Mouse (Mus musculus) left cerebral cortex, postnatal 36 days (tissue): ENCODE results near the gene Ehbp1. TPM values are rescaled to one million over a fixed set of nuclear protein-coding genes. Genes with fewer than 3 reads are reported as not detected.

Experiments used
- DNase-seq, 2 experiments: peaks; one replicate each; pipeline ENCODE4 v3.0.0; 2021 to 2022; ENCODE audit warnings: low spot score in 2 of 2, mixed read lengths in 1 of 2
- intact Hi-C: fragments of 180-260 bp; cut with DNase I; formaldehyde crosslinking; loops from one replicate; pipeline ENCODE4 v1.15.1; 2025
- total RNA-seq, 2 experiments: library from RNA; stranded (reverse); gene quantifications; 2 replicates each; pipeline ENCODE4 v1.2.3; 2021

Gene Ehbp1
- total RNA-seq, 2 experiments from 2014 or later, result 50.5 to 57.5 TPM

GRCm38 (mm10) chr11:22287513-22287900 is 54.6 kb downstream of the Ehbp1 start:
- intact Hi-C loops, result loop anchor here (2.0 to 10.0 kb wide), 4 partner anchors 60 to 687 kb away; partner anchors contain the start of genes Tmem17 and Zrsr1
- no peak for DNase-seq

- peak; percentile 96 to 97 for DNase-seq
- intact Hi-C loops, result loop anchor here (2.0 to 10.0 kb wide), 4 partner anchors 60 to 688 kb away; partner anchors contain the start of genes Tmem17 and Zrsr1
Measured at GRCm38 (mm10) chr11:22286885-22287512, 55.1 kb downstream of the Ehbp1 start.

GRCm38 (mm10) chr11:22286371-22286872 is 55.7 kb downstream of the Ehbp1 start:
- DNase-seq, result peak in 1 of 2 experiments; percentile 47
- intact Hi-C loops, result loop anchor here (2.0 to 10.0 kb wide), 4 partner anchors 59 to 688 kb away; partner anchors contain the start of genes Tmem17 and Zrsr1

- intact Hi-C loops, result no loop called here
- DNase-seq, result no peak
Measured at GRCm38 (mm10) chr11:22276656-22277055, 65.4 kb downstream of the Ehbp1 start.

GRCm38 (mm10) chr11:22274144-22274543 is 67.9 kb downstream of the Ehbp1 start:
- no peak for DNase-seq
- intact Hi-C loops, result no loop called here

- intact Hi-C loops, result no loop called here
- no peak for DNase-seq
Measured at GRCm38 (mm10) chr11:22273378-22273777, 68.7 kb downstream of the Ehbp1 start.

- intact Hi-C loops, result no loop called here
- DNase-seq, result no peak
Measured at GRCm38 (mm10) chr11:22271889-22272288, 70.2 kb downstream of the Ehbp1 start.

GRCm38 (mm10) chr11:22269643-22270042 is 72.4 kb downstream of the Ehbp1 start:
- no peak for DNase-seq
- intact Hi-C loops, result no loop called here

- intact Hi-C loops, result no loop called here
- no peak for DNase-seq
Measured at GRCm38 (mm10) chr11:22269173-22269572, 72.9 kb downstream of the Ehbp1 start.

- intact Hi-C loops, result no loop called here
Measured at GRCm38 (mm10) chr11:22267014-22267413, 75.1 kb downstream of the Ehbp1 start.

GRCm38 (mm10) chr11:22255418-22255817 is 86.7 kb downstream of the Ehbp1 start:
- DNase-seq, result no peak
- intact Hi-C loops, result no loop called here

More at GRCm38 (mm10) chr11:22267014-22267413, 75.1 kb downstream of the Ehbp1 start:
- DNase-seq, result no peak

GRCm38 (mm10) chr11:22249363-22249762 is 92.7 kb downstream of the Ehbp1 start:
- no peak for DNase-seq
- intact Hi-C loops, result no loop called here

- DNase-seq, result no peak
- intact Hi-C loops, result no loop called here
Measured at GRCm38 (mm10) chr11:22247736-22248135, 94.4 kb downstream of the Ehbp1 start.

- intact Hi-C loops, result no loop called here
- no peak for DNase-seq
Measured at GRCm38 (mm10) chr11:22247069-22247468, 95.0 kb downstream of the Ehbp1 start.

- intact Hi-C loops, result no loop called here
- DNase-seq, result no peak
Measured at GRCm38 (mm10) chr11:22235558-22235957, 106.5 kb downstream of the Ehbp1 start.

GRCm38 (mm10) chr11:22234739-22235138 is 107.4 kb downstream of the Ehbp1 start:
- DNase-seq, result no peak
- intact Hi-C loops, result no loop called here

GRCm38 (mm10) chr11:22230906-22231305 is 111.2 kb downstream of the Ehbp1 start:
- intact Hi-C loops, result no loop called here

GRCm38 (mm10) chr11:22225619-22226018 is 116.5 kb downstream of the Ehbp1 start:
- no peak for DNase-seq
- intact Hi-C loops, result loop anchor here (2.0 to 10.0 kb wide), 4 partner anchors 62 to 391 kb away; no protein-coding TSS in a partner anchor

More at GRCm38 (mm10) chr11:22230906-22231305, 111.2 kb downstream of the Ehbp1 start:
- no peak for DNase-seq

GRCm38 (mm10) chr11:22218222-22218621 is 123.9 kb downstream of the Ehbp1 start:
- no peak for DNase-seq
- intact Hi-C loops, result no loop called here

- no peak for DNase-seq
- intact Hi-C loops, result no loop called here
Measured at GRCm38 (mm10) chr11:22216941-22217340, 125.2 kb downstream of the Ehbp1 start.

GRCm38 (mm10) chr11:22206611-22207010 is 135.5 kb downstream of the Ehbp1 start:
- no peak for DNase-seq
- intact Hi-C loops, result no loop called here
